Mouse (Mus musculus): Measurements from ENCODE around the gene Rassf6. TPM values are rescaled to one million over a fixed set of nuclear protein-coding genes. Genes with fewer than 3 reads are reported as not detected.
"Not testable (repeated sequence)": the region's sequence is repeated elsewhere in the genome, so short reads cannot be mapped to it uniquely, and the experiment has no call there.

Gene Rassf6
- polyA plus RNA-seq, 1 experiment from 2014 or later = 3.9 TPM

- H3K4me1 ChIP-seq = 0 out of 2 replicates have a peak, but pooled peaks cover 3% of the 10 kb centered on the region
- WGBS = 90% methylated on average over 6 of the region's 6 CpGs
- no peaks in the 10 kb centered on the region for H3K9me3 ChIP-seq
- no peak for ATAC-seq (ENCODE audit: insufficient number of reproducible peaks, low FRiP score, low TSS enrichment, low read depth)
- H3K27me3 ChIP-seq = no peaks in the 10 kb centered on the region
- H3K9ac ChIP-seq = no peak overlapping the region
- H3K4me2 ChIP-seq = no peak overlapping the region
- no peaks in the 10 kb centered on the region for H3K36me3 ChIP-seq
- H3K4me3 ChIP-seq = no peak overlapping the region
- H3K27ac ChIP-seq = no peak overlapping the region
Measured at GRCm38 (mm10) chr5:90621726-90622125, 18.7 kb downstream of the Rassf6 start.

GRCm38 (mm10) chr5:90621316-90621715, 19.1 kb downstream of the Rassf6 start:
- Histone ChIP-seq H3K9me3 (no peaks in the 10 kb centered on the region), H3K27ac (no peak overlapping the region), H3K4me1 (0 out of 2 replicates have a peak, but pooled peaks cover 3% of the 10 kb centered on the region), H3K36me3 (no peaks in the 10 kb centered on the region), H3K27me3 (no peaks in the 10 kb centered on the region), H3K4me3 (no peak overlapping the region), H3K4me2 (no peak overlapping the region), H3K9ac (no peak overlapping the region)
- 92% methylated on average over 2 of the region's 2 CpGs for WGBS
- no peak for ATAC-seq (ENCODE audit: insufficient number of reproducible peaks, low FRiP score, low TSS enrichment, low read depth)

- ATAC-seq (ENCODE audit: insufficient number of reproducible peaks, low FRiP score, low TSS enrichment, low read depth) = no peak
- Histone ChIP-seq H3K4me2 (no peak overlapping the region), H3K27ac (no peak overlapping the region), H3K36me3 (no peaks in the 10 kb centered on the region), H3K27me3 (no peaks in the 10 kb centered on the region), H3K9me3 (no peaks in the 10 kb centered on the region), H3K4me1 (no peaks in the 10 kb centered on the region), H3K9ac (no peak overlapping the region), H3K4me3 (no peak overlapping the region)
- 52% methylated on average over 3 of the region's 3 CpGs for whole genome bisulfite sequencing
Measured at GRCm38 (mm10) chr5:90617859-90618258, 22.6 kb downstream of the Rassf6 start.

- H3K9ac ChIP-seq; H3K4me2 ChIP-seq; ATAC-seq (ENCODE audit: insufficient number of reproducible peaks, low FRiP score, low TSS enrichment, low read depth); H3K27me3 ChIP-seq; H3K36me3 ChIP-seq; H3K27ac ChIP-seq; H3K4me3 ChIP-seq; H3K9me3 ChIP-seq: not testable (repeated sequence)
- WGBS = 71% methylated on average over 1 of the region's 1 CpGs
- H3K4me1 ChIP-seq = peaks cover 12% of the 10 kb centered on the region
Measured at GRCm38 (mm10) chr5:90612751-90613150, 27.7 kb downstream of the Rassf6 start.

GRCm38 (mm10) chr5:90611996-90612611, 28.4 kb downstream of the Rassf6 start:
- H3K4me3 ChIP-seq = no peak overlapping the region
- H3K9ac ChIP-seq = no peak overlapping the region
- H3K27me3 ChIP-seq = no peaks in the 10 kb centered on the region
- no peaks in the 10 kb centered on the region for H3K36me3 ChIP-seq
- no peak overlapping the region for H3K4me2 ChIP-seq
- no peak for ATAC-seq (ENCODE audit: insufficient number of reproducible peaks, low FRiP score, low TSS enrichment, low read depth)
- peaks cover 12% of the 10 kb centered on the region for H3K4me1 ChIP-seq
- no peaks in the 10 kb centered on the region for H3K9me3 ChIP-seq
- no peak overlapping the region for H3K27ac ChIP-seq
- WGBS = 83% methylated on average over 6 of the region's 6 CpGs

- 82% methylated on average over 3 of the region's 3 CpGs for WGBS
Measured at GRCm38 (mm10) chr5:90611388-90611787, 29.1 kb downstream of the Rassf6 start.

DNA sequence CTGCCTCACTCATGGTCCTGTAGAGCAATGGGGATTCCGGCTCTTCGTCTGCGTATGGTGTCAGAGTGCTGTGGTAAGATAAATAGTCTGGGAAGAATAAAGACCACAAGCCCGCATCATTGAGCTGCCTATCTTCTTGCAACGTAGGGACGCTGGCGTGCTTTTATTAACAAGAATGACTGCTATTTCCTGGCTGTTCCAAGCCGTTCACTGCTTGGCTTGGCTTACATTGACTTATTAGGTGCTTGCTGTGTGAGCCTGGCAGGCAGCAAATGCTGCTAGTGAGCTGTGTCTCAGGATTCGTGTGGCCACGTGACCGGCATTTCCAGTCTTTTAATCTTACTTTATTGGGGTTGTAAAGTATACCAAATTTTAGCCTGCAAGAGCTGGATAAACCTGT, 31.6 kb downstream of the Rassf6 start:
- no peaks in the 10 kb centered on the region for H3K36me3 ChIP-seq
- no peak for ATAC-seq (ENCODE audit: insufficient number of reproducible peaks, low FRiP score, low TSS enrichment, low read depth)
- H3K9me3 ChIP-seq = no peaks in the 10 kb centered on the region
- H3K4me1 ChIP-seq = peaks cover 12% of the 10 kb centered on the region
- H3K27ac ChIP-seq = no peak overlapping the region; the same call in 1 of the 2 replicates
- H3K4me3 ChIP-seq = no peak overlapping the region
- WGBS = 20% methylated on average over 11 of the region's 11 CpGs
- no peak overlapping the region for H3K9ac ChIP-seq
- no peaks in the 10 kb centered on the region for H3K27me3 ChIP-seq
- 0 out of 2 replicates have a peak overlapping the region, but pooled peaks have one; percentile 11 for H3K4me2 ChIP-seq

More at GRCm38 (mm10) chr5:90611388-90611787, 29.1 kb downstream of the Rassf6 start:
- no peaks in the 10 kb centered on the region for H3K27me3 ChIP-seq
- H3K4me3 ChIP-seq = no peak overlapping the region
- H3K9ac ChIP-seq = no peak overlapping the region
- peaks cover 12% of the 10 kb centered on the region for H3K4me1 ChIP-seq
- no peaks in the 10 kb centered on the region for H3K9me3 ChIP-seq
- no peak overlapping the region for H3K27ac ChIP-seq
- no peak overlapping the region for H3K4me2 ChIP-seq
- H3K36me3 ChIP-seq = no peaks in the 10 kb centered on the region
- no peak for ATAC-seq (ENCODE audit: insufficient number of reproducible peaks, low FRiP score, low TSS enrichment, low read depth)

- H3K4me1 ChIP-seq = no peaks in the 10 kb centered on the region; the same call in 1 of the 2 replicates
- no peak for ATAC-seq (ENCODE audit: insufficient number of reproducible peaks, low FRiP score, low TSS enrichment, low read depth)
- H3K4me2 ChIP-seq = no peak overlapping the region
- H3K36me3 ChIP-seq = no peaks in the 10 kb centered on the region
- WGBS = 45% methylated on average over 13 of the region's 13 CpGs
- H3K27ac ChIP-seq = no peak overlapping the region
- no peak overlapping the region for H3K4me3 ChIP-seq
- no peak overlapping the region for H3K9ac ChIP-seq
- no peaks in the 10 kb centered on the region for H3K27me3 ChIP-seq
- H3K9me3 ChIP-seq = no peaks in the 10 kb centered on the region
Measured at GRCm38 (mm10) chr5:90603407-90603923, 37.0 kb downstream of the Rassf6 start.

- H3K4me2 ChIP-seq = no peak overlapping the region
- no peaks in the 10 kb centered on the region for H3K27me3 ChIP-seq
- no peaks in the 10 kb centered on the region for H3K36me3 ChIP-seq
- H3K4me1 ChIP-seq = no peaks in the 10 kb centered on the region
- no peaks in the 10 kb centered on the region for H3K9me3 ChIP-seq
- H3K4me3 ChIP-seq = no peak overlapping the region
- no peak overlapping the region for H3K27ac ChIP-seq
- no peak overlapping the region for H3K9ac ChIP-seq
- WGBS = 19% methylated on average over 6 of the region's 6 CpGs
- no peak for ATAC-seq (ENCODE audit: insufficient number of reproducible peaks, low FRiP score, low TSS enrichment, low read depth)
Measured at GRCm38 (mm10) chr5:90601469-90601868, 39.0 kb downstream of the Rassf6 start.

DNA sequence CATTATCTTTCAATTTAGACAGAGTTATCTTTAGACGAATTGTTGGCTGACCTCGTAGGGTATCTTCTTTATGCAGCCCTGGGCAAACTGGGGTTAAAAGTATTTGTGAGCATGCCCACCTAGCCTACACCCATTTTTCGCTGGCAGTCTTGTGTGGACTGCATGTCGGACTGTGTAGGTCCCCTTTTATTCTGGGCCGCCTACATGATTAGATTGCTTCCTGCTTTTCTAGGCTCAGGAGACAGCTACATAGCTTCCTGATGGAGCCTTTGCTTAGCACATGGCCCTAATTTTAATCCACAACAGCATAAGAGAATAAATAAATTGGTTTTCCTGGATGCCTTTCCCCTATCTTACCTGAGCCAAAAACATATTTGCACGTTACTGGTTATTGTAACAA, 44.3 kb downstream of the Rassf6 start:
- Histone ChIP-seq H3K27me3 (no peaks in the 10 kb centered on the region), H3K36me3 (no peaks in the 10 kb centered on the region), H3K4me3 (no peak overlapping the region), H3K4me1 (no peaks in the 10 kb centered on the region), H3K9me3 (no peaks in the 10 kb centered on the region), H3K4me2 (no peak overlapping the region), H3K27ac (no peak overlapping the region), H3K9ac (no peak overlapping the region)
- ATAC-seq (ENCODE audit: insufficient number of reproducible peaks, low FRiP score, low TSS enrichment, low read depth) = no peak
- WGBS = 75% methylated on average over 6 of the region's 6 CpGs

DNA sequence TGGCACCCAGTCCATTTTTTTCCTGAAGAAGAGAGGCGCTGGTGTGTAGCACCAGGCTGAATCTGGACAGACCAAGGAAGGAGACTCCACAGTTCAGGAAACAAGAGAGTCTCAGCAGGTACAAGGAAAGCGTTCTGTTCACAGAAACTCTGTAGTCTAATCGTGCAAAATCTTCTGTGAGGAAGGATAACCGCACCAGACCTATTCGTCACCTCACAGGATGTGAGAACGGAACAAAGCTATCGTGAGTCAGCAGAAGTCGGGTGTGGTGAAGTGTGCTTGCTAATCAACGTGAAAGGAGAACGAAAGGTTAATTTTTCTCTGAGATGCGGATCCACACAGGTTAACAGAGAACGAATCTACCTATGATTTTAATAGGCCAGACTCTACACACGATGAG, 45.5 kb downstream of the Rassf6 start:
- Histone ChIP-seq H3K4me2 (no peak overlapping the region), H3K9ac (no peak overlapping the region), H3K4me3 (no peak overlapping the region), H3K27ac (no peak overlapping the region), H3K36me3 (no peaks in the 10 kb centered on the region), H3K9me3 (no peaks in the 10 kb centered on the region), H3K27me3 (no peaks in the 10 kb centered on the region), H3K4me1 (peaks cover 3% of the 10 kb centered on the region; the same call in 1 of the 2 replicates)
- 82% methylated on average over 13 of the region's 13 CpGs for WGBS
- no peak for ATAC-seq (ENCODE audit: insufficient number of reproducible peaks, low FRiP score, low TSS enrichment, low read depth)

DNA sequence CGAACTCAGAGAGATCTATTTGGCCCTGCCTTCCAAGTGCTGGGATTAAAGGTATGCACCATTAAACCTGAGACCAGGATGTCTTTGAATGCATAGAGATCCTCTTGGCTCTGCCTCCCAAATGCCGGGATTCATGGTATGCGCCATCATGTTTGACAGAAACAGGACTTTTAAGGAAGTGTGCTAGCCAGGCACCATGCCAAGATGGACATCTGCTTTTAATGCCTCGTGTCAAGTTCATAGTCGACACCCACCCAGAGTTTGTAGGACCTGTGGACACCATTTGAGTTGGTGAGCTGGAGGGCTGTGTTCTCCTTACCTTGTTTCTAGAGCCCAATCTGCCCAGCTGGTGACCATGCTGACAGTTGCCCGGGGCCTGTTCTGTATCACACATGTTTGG, 48.5 kb downstream of the Rassf6 start:
- Histone ChIP-seq H3K27me3 (no peaks in the 10 kb centered on the region), H3K9me3 (no peaks in the 10 kb centered on the region), H3K27ac (no peak overlapping the region), H3K4me1 (peaks cover 3% of the 10 kb centered on the region; the same call in 1 of the 2 replicates), H3K36me3 (no peaks in the 10 kb centered on the region), H3K4me2 (no peak overlapping the region), H3K9ac (no peak overlapping the region), H3K4me3 (no peak overlapping the region)
- WGBS = 60% methylated on average over 6 of the region's 6 CpGs
- ATAC-seq (ENCODE audit: insufficient number of reproducible peaks, low FRiP score, low TSS enrichment, low read depth) = no peak
